Mouse (Mus musculus): ENCODE results near the gene Slc1a2. TPM values are rescaled to one million over a fixed set of nuclear protein-coding genes. Genes with fewer than 3 reads are reported as not detected.

Slc1a2 gene
- total and polyA plus RNA-seq, 3 experiments: 0.08 TPM; not detected in 2

- H3K27ac ChIP-seq (ENCODE audit: control insufficient read depth, low read depth, low read length): no peak overlapping the region
- H3K36me3 ChIP-seq (ENCODE audit: control insufficient read depth in 1 of 2, insufficient read depth in 2 of 2, low read length in 2 of 2): peaks cover 5 to 14% of the 10 kb centered on the region in 2 experiments
Measured at GRCm38 (mm10) chr2:102820790-102821189, 162.3 kb downstream of the Slc1a2 start.

GRCm38 (mm10) chr2:102822036-102822435, 163.6 kb downstream of the Slc1a2 start:
- Histone ChIP-seq H3K9ac (ENCODE audit: control insufficient read depth, low read depth, low read length, poor library complexity, severe bottlenecking) (no peak overlapping the region), H3K27ac (ENCODE audit: control insufficient read depth, low read depth, low read length) (no peak overlapping the region), H3K4me3 (ENCODE audit: control insufficient read depth in 1 of 2, insufficient read depth in 1 of 2, low read depth in 2 of 2, low read length in 2 of 2) (no peak overlapping the region), H3K27me3 (ENCODE audit: control insufficient read depth in 1 of 2, insufficient read depth in 2 of 2, low read length in 2 of 2) (no peaks in the 10 kb centered on the region), H3K4me1 (ENCODE audit: control insufficient read depth in 1 of 2, insufficient read depth in 2 of 2, low read length in 2 of 2) (no peaks in the 10 kb centered on the region), H3K79me2 (ENCODE audit: control insufficient read depth, insufficient read depth, low read length, poor library complexity) (no peaks in the 10 kb centered on the region; the same call in 1 of the 2 replicates), H3K36me3 (ENCODE audit: control insufficient read depth in 1 of 2, insufficient read depth in 2 of 2, low read length in 2 of 2) (peaks cover 5 to 7% of the 10 kb centered on the region in 2 experiments; a peak in 3 of 4 replicates), H3K9me3 (replicated peaks; ENCODE audit: insufficient read depth, low read length) (no peaks in the 10 kb centered on the region)
- TF ChIP-seq KAT2A (conservative IDR thresholded peaks at IDR 0.05; ENCODE audit: low read depth, low read length) (no peak), USF1 (IDR thresholded peaks at IDR 0.05; ENCODE audit: low read depth, low read length) (no peak), USF2 (IDR thresholded peaks at IDR 0.05; ENCODE audit: borderline replicate concordance in 1 of 2, insufficient read depth in 1 of 2, low read depth in 1 of 2, low read length in 2 of 2) (no peak), GABPA (IDR thresholded peaks at IDR 0.05; ENCODE audit: low read depth, low read length) (no peak), NRF1 (IDR thresholded peaks at IDR 0.05; ENCODE audit: insufficient read depth, low read depth, low read length, poor library complexity, severe bottlenecking) (no peak), MYC (IDR thresholded peaks at IDR 0.05; ENCODE audit: low read depth, low read length) (no peak), POLR2AphosphoS2 (IDR thresholded peaks at IDR 0.05; ENCODE audit: low read length) (no peak), TCF12 (IDR thresholded peaks at IDR 0.05; ENCODE audit: low read depth, low read length) (no peak), MYB (IDR thresholded peaks at IDR 0.05; ENCODE audit: low read depth, low read length) (no peak), ETS1 (IDR thresholded peaks at IDR 0.05; ENCODE audit: low read depth, low read length) (no peak), EP300 (IDR thresholded peaks at IDR 0.05; ENCODE audit: low read depth in 1 of 2, low read length in 2 of 2) (no peak), CHD1 (IDR thresholded peaks at IDR 0.05; ENCODE audit: low read depth, low read length) (no peak), RCOR1 (IDR thresholded peaks at IDR 0.05; ENCODE audit: low read depth, low read length) (no peak)
- no peak for DNase-seq (ENCODE audit: low read depth, low spot score)

More at GRCm38 (mm10) chr2:102820790-102821189, 162.3 kb downstream of the Slc1a2 start:
- Histone ChIP-seq H3K4me3 (ENCODE audit: control insufficient read depth in 1 of 2, insufficient read depth in 1 of 2, low read depth in 2 of 2, low read length in 2 of 2) (no peak overlapping the region), H3K4me1 (ENCODE audit: control insufficient read depth in 1 of 2, insufficient read depth in 2 of 2, low read length in 2 of 2) (peaks cover 2 to 5% of the 10 kb centered on the region in 2 experiments; a peak in 3 of 4 replicates), H3K9ac (ENCODE audit: control insufficient read depth, low read depth, low read length, poor library complexity, severe bottlenecking) (no peak overlapping the region), H3K79me2 (ENCODE audit: control insufficient read depth, insufficient read depth, low read length, poor library complexity) (no peaks in the 10 kb centered on the region; the same call in 1 of the 2 replicates), H3K9me3 (replicated peaks; ENCODE audit: insufficient read depth, low read length) (no peaks in the 10 kb centered on the region), H3K27me3 (ENCODE audit: control insufficient read depth in 1 of 2, insufficient read depth in 2 of 2, low read length in 2 of 2) (no peaks in the 10 kb centered on the region)
- no peak for DNase-seq (ENCODE audit: low read depth, low spot score)
- TF ChIP-seq TBP (IDR thresholded peaks at IDR 0.05; ENCODE audit: low read depth, low read length): no peak
- TF ChIP-seq MXI1 (IDR thresholded peaks at IDR 0.05; ENCODE audit: low read depth, low read length): no peak
- no peak for TF ChIP-seq MYC (IDR thresholded peaks at IDR 0.05; ENCODE audit: low read depth, low read length)
- no peak for TF ChIP-seq POLR2AphosphoS2 (IDR thresholded peaks at IDR 0.05; ENCODE audit: low read length)
- no peak for TF ChIP-seq CHD1 (IDR thresholded peaks at IDR 0.05; ENCODE audit: low read depth, low read length)
- no peak for TF ChIP-seq BHLHE40 (IDR thresholded peaks at IDR 0.05; ENCODE audit: borderline replicate concordance, low read depth, low read length)
- no peak for TF ChIP-seq ELF1 (IDR thresholded peaks at IDR 0.05; ENCODE audit: low read depth, low read length)
- TF ChIP-seq GATA1 (IDR thresholded peaks at IDR 0.05; ENCODE audit: low read depth, low read length): no peak
- no peak for TF ChIP-seq MYB (IDR thresholded peaks at IDR 0.05; ENCODE audit: low read depth, low read length)
- TF ChIP-seq KAT2A (conservative IDR thresholded peaks at IDR 0.05; ENCODE audit: low read depth, low read length): no peak
- no peak for TF ChIP-seq USF1 (IDR thresholded peaks at IDR 0.05; ENCODE audit: low read depth, low read length)
- TF ChIP-seq SIN3A (IDR thresholded peaks at IDR 0.05; ENCODE audit: low read length): no peak
- no peak for TF ChIP-seq MAFK (IDR thresholded peaks at IDR 0.05; ENCODE audit: borderline replicate concordance, low read depth, low read length)
- no peak for TF ChIP-seq CTCF (IDR thresholded peaks at IDR 0.05 in 2 of 3, conservative IDR thresholded peaks at IDR 0.05 in 1 of 3; ENCODE audit: control insufficient read depth in 1 of 3, insufficient read depth in 1 of 3, low read depth in 2 of 3, low read length in 3 of 3, poor library complexity in 1 of 3, severe bottlenecking in 1 of 3)
- no peak for TF ChIP-seq ZNF384 (IDR thresholded peaks at IDR 0.05; ENCODE audit: low read depth, low read length)
- TF ChIP-seq RCOR1 (IDR thresholded peaks at IDR 0.05; ENCODE audit: low read depth, low read length): no peak
- TF ChIP-seq EP300 (IDR thresholded peaks at IDR 0.05; ENCODE audit: low read depth in 1 of 2, low read length in 2 of 2): no peak
- no peak for TF ChIP-seq CHD2 (IDR thresholded peaks at IDR 0.05; ENCODE audit: low read length)
- no peak for TF ChIP-seq SMC3 (IDR thresholded peaks at IDR 0.05; ENCODE audit: low read depth, low read length)

Measured in MEL (cell line).